Mouse (Mus musculus) inflammation-experienced regulatory T-cells, adult 6 months (primary cell): ENCODE results near the gene Stk35. TPM values are rescaled to one million over a fixed set of nuclear protein-coding genes. Genes with fewer than 3 reads are reported as not detected.
A peak's percentile ranks its signal among the peaks of the same experiment; 100 is the strongest.

Source experiments
- ATAC-seq: one replicate; pipeline ENCODE4 v1.8.0; 2017
- polyA plus RNA-seq, 3 experiments: library from polyadenylated mRNA; unstranded; fragments of 100-300 nt; shearing (Covaris generic); gene quantifications; one replicate each; pipeline ENCODE4 v1.2.1; 2017

Gene Stk35
- polyA plus RNA-seq: 1 to 10 TPM in 1 of 3 experiments, under 1 TPM in 2; 0.63 to 1.3 (median 0.67) TPM

DNA sequence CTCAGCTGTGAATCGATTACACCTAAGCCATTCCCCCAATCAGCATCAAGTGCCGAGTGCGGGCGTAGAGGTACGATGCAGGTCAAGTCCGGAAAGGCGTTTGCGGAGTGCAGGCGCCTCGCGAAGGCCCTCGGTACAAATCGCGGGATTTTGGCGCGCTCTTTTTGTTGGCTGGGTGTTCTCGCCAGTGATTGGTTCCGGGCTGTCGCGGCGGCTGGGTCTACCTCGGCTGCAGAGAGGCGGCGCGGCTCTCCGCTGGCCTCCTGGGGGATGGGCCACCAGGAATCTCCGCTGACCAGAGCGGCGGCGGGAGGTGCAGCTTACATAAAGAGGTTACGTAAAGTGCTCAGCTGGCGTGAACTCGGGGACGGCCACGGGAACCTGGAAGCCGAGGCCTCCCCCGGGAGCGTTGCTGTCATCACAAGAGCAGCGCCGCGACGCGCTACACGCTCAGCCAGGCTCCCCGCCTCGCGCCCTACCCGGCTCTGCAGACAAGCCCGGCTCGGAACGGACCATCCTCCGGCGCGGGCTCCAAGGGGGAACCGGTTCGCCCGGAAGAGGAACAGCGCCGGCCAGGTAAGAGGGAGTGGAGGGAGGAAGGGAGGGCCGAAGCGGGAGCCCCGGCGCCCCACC, at the start of gene Stk35:
TSS of gene Stk35 (plus strand) at position 247 of the 633 bp plus-strand sequence.
- peak; percentile 72 for ATAC-seq

DNA sequence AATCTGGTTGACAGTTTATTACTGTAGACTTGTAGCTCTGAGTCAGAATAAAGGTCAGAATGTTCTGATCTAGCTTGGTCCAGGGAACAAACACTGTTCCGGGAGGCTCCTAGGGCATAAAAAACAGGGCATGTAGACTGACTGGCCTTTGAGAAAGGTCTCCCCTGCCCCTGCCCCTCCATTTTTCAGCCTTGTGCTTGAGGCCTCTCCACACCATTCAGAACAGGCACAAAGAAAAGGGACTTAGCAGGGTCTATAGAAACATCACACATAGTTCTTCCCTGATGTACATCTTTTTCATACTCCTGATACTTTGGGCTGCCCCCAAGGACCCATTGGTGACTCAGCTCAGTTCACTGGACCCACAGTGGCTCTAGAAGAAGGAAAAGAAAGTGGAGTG, 18.3 kb upstream of the Stk35 start:
- no peak for ATAC-seq

- no peak for ATAC-seq
Measured at GRCm38 (mm10) chr2:129796501-129796900, 3.8 kb upstream of the Stk35 start.

DNA sequence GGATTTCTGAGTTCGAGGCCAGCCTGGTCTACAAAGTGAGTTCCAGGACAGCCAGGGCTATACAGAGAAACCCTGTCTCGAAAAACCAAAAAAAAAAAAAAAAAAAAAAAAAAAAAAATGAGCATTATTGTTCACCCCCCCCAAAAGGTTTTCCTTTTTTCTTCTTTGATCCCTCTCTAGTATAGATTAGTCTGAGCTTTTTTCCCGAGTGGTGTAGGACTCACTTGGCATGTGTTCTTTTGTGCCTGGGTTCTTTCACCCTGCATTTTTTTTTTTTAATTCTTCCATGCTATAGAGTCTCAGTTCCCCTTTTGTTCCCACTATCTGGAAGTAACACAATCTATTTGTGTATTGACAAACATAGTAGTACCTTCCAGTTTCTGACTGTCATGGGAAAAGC, 2.6 kb upstream of the Stk35 start:
- ATAC-seq: no peak

GRCm38 (mm10) chr2:129798410-129798809, 1.9 kb upstream of the Stk35 start:
- no peak for ATAC-seq

DNA sequence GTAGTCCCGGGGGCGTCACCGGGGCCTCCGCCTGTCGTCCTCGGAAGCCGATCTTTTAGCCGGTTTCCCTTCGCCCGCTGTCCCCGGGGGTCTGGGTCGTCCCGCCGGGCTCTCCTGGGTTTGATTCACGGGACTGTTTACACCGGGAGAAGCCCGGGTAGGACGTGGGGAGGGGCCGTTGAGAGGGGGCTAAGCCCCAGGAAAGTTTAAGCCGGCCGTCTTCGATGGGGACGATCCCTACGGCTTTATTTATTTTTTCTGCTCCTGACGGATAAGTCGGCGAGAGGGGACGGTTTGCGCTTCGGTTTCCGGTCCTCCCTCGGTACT, 550 bp downstream of the Stk35 start:
- peak; percentile 4 for ATAC-seq

DNA sequence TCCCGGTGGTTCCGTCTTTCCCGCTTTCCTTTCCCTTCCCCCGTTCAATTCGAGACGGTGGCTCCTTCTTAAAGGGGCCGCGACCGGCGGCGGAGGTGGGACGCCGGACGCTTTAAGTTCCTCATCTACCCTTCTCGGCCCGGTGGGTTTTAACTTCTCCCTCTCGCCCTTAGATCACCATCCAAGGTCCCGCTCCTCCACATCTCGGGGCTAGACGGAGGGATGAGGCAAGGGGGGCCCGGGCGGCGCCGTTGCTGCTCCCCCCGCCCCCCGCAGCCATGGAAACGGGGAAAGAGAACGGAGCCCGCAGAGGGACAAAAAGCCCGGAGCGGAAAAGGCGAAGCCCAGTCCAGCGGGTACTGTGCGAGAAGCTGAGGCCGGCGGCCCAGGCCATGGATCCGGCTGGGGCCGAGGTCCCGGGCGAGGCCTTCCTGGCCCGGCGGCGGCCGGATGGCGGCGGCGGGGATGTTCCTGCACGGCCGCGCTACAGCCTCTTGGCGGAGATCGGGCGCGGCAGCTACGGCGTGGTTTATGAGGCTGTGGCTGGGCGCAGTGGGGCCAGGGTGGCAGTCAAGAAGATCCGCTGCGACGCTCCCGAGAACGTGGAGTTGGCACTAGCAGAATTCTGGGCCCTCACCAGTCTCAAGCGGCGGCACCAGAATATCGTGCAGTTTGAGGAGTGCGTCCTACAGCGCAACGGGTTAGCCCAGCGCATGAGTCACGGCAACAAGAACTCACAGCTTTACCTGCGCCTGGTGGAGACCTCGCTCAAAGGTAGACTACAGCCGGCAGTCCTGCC, 1.1 kb downstream of the Stk35 start:
- ATAC-seq: peak; percentile 55

DNA sequence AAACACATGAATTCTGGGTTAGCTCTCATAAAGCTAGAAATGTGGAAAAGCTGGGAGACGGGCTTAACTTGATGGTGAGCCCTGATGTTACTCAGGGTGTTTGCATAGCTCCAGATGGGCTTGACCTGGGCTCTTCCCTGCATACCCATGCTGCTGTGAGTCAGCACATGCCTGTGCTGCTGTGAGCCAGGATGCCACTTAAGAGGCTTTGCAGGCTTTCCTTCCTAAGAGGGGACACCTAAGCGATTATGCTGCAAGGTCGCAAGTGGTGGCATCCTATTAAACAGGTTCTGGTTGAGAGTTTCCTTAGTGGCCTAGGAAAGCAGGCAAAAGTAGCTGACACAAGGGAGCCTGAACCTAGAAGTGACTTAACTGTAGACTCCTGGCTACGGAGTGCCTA, 5.2 kb downstream of the Stk35 start:
- ATAC-seq: no peak

DNA sequence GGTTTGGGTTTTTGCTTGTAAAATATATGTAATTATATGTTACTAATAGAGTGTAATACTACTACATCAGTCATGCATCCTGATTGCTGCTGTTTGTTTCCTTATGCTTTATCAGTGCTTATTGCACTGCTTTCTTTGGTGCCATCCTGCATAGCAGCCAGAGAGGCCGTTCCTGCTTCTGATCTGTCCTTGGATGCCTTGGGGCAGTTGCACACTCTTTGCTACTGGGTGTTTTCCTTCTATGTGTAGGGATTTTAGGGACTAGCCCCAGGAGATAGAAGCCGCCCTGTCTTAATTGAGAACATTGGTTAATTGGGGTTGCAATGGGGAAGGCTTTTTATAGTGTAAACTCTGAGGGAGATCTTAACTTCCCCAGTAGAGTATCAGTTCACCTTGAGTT, 6.2 kb downstream of the Stk35 start:
- no peak for ATAC-seq

GRCm38 (mm10) chr2:129810563-129810962, 10.2 kb downstream of the Stk35 start:
- ATAC-seq: no peak

- ATAC-seq: no peak
Measured at GRCm38 (mm10) chr2:129814033-129814432, 13.7 kb downstream of the Stk35 start.

DNA sequence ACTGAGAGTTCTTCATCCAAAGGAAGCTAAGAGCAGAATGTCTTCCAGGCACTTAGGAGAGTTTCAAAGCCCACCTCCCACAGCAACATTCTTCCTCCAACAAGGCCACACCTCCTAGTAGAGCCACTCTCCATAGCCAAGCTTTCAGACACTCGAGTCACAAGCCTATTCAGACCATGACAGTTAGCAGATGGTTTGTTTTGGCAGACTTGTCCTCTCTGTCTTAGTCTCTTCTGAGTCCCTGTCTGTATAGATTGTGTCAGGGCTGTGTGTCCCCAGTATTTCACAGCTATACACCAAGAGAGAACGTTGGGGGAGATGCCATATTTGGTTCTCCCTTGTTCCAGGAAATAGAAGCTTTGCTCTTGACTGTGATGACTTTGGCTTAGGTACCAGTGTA, 14.8 kb downstream of the Stk35 start:
- no peak for ATAC-seq

GRCm38 (mm10) chr2:129817603-129818257, 17.4 kb downstream of the Stk35 start:
- no peak for ATAC-seq

GRCm38 (mm10) chr2:129818868-129819267, 18.6 kb downstream of the Stk35 start:
- ATAC-seq: no peak

GRCm38 (mm10) chr2:129819531-129819930, 19.2 kb downstream of the Stk35 start:
- no peak for ATAC-seq

DNA sequence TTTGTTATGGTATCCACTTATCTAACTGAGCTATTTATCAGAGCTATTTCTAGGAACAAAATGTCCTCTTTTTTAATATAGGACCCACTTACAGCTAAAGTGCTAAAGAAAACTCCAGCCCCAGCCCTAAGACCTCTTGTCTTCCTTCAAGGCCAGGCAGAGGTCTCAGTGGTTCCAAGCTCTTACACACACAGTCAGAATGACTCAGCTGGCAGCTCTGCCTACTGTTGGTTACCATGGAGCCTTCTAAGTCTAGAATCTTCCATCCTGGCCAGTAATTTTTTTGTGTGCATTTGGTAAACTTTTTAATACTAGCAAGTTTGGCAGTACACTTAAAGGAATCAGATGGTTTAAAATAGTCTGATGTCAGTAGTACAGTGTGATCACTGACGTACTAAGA, 19.6 kb downstream of the Stk35 start:
- ATAC-seq: no peak

- ATAC-seq: no peak
Measured at GRCm38 (mm10) chr2:129821021-129821420, 20.7 kb downstream of the Stk35 start.

- ATAC-seq: no peak
Measured at GRCm38 (mm10) chr2:129821568-129821967, 21.3 kb downstream of the Stk35 start.

DNA sequence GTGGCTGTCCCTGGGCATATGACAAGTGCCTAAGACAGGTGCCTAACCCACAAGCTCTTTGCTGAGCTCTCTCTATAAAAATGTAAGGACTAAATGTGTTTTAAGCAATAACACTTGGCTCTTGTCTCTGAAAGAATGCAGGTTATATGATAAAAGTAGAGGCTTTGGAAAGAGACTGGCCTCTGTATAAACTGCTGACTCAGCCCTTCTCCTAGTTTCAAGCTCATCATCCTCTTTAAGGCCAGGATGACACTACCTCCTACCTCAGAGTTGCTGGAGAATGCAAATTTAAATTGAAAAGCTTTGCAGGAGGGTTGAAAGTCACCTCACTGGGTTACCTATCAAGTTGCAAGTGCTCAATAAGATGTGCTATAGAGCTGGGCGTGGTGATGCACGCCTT, 23.0 kb downstream of the Stk35 start:
- ATAC-seq: no peak

DNA sequence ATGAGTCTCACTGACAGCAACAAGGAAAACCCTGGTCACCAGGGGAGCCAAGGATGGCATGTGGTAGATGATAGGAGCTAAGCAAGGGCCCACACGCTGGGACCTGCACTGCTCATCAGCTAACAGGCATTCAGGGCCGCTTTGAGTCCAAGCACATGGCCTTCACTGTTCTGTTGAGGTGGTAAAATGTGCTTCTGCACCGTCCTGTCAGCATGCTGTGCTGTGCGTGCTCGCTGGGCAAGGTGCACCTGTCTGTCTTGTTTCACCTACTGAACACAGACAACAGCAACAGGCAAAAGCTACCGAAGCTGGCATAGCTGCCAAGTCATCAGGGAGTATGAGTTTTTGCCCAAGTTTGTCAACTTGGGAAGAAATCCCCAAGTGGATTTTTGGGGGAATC, 23.9 kb downstream of the Stk35 start:
- no peak for ATAC-seq

DNA sequence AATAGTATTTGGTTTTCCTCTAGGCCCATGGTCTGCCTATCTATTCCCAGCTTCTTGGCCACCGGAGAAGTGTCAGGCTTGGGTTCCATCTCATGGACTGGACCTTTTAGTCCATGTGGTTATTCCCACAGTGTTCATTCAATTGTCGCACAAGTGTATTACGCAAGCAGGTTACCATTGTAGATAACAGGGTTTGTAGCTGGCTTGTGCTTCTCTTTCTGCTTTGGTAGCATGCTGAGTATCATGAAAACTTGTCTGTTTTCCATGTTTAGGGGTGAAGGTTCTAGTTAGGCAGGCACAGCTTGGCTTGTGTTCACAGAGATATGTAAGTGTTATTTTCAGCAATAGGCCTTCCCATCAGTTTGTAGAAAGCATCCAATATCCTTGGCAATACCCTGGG, 25.8 kb downstream of the Stk35 start:
- no peak for ATAC-seq

- no peak for ATAC-seq
Measured at GRCm38 (mm10) chr2:129832993-129833392, 32.7 kb downstream of the Stk35 start.

DNA sequence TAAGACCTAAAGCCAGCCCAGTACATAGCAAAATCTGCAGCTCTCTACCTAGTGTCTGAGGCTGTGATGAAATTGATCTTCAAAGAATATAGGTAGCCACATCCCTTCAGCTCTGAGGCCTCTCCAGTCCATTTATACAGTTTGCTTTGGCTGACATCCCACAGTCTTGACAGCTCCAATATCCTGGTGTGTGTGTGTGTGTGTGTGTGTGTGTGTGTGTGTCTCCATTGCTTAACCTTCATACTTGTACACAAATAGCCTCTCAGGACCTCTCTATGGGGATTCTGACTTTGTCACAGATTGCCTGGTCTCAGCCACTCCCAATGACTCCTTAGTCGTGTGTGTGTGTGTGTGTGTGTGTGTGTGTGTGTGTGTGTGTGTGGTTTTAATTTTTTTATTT, 33.9 kb downstream of the Stk35 start:
- no peak for ATAC-seq

- ATAC-seq: no peak
Measured at GRCm38 (mm10) chr2:129834881-129835280, 34.6 kb downstream of the Stk35 start.
